Mouse (Mus musculus): ENCODE data around the gene Dnajc15. TPM values are rescaled to one million over a fixed set of nuclear protein-coding genes. Genes with fewer than 3 reads are reported as not detected.

Dnajc15 gene
- polyA plus RNA-seq (2015; fragmentation: Nextera tagmentation; extraction: Ambion mirVana): 74.1 and 86.3 TPM in 2 replicates

GRCm38 (mm10) chr14:77874304-77875241, at the start of gene Dnajc15:
Dnajc15 (minus strand) TSS chr14:77875125.
- H3K27me3 ChIP-seq (replicated peaks; ENCODE audit: control insufficient read depth, insufficient read depth, low read length): no peaks in the 10 kb centered on the region
- peak within 1 kb of the TSS; percentile 87 for H3K4me2 ChIP-seq (replicated peaks; ENCODE audit: low read depth)
- peak within 1 kb of the TSS; percentile 82 for H3K9ac ChIP-seq (ENCODE audit: low read depth, low read length)
- TF ChIP-seq CTCF (IDR thresholded peaks at IDR 0.05; ENCODE audit: low read depth): peak; percentile 48
- H3K9me3 ChIP-seq (ENCODE audit: control insufficient read depth): no peaks in the 10 kb centered on the region
- peak; percentile 97 for ATAC-seq
- no peaks in the 10 kb centered on the region for H3K4me1 ChIP-seq (replicated peaks; ENCODE audit: control insufficient read depth, insufficient read depth, low read length)
- no peaks in the 10 kb centered on the region for H3K36me3 ChIP-seq (ENCODE audit: control insufficient read depth, insufficient read depth)
- WGBS: under 1% methylated on average over 44 of the region's 44 CpGs
- H3K4me3 ChIP-seq (ENCODE audit: low read depth, low read length): peak within 1 kb of the TSS; percentile 90
- no peak within 1 kb of the TSS for H3K27ac ChIP-seq (ENCODE audit: low read depth, low read length)

DNA sequence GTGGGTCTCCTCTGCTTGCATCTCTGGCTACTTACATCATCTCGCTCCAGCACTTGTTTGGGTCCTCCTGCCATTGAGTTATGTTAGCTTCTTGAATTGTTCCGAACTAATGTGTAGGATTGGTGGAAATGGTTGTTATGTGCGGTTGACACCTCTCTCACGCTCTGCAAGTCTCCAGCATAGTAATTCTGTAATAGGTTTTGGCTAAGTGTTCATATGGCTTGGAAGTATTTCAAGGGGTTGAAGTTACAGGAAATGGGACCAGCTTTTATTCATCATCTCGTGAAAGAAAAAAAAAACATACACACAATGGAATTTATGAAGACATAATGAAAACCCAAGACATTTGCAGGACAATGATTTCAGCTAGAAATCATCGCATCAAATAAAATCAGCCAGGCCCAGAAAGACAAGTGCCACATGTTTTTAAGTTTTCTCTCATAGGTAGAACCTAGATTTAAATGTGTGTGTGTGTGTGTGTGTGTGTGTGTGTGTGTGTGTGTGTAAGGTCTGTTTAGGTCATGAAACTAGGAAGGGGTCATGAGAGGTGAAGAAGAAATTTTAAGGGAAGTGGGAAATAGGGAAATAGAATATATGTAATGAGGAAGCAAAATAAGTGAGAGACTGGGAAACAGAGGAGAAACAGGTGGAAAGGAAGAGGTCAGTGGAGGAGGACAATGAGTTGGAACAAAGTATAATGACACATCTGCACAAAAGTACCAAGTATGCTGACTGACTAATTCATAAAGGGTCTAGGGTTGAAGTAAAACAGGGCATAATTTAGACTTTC, 48.3 kb upstream of the Dnajc15 start:
- Histone ChIP-seq H3K4me3 (ENCODE audit: low read depth, low read length) (no peak overlapping the region), H3K27me3 (replicated peaks; ENCODE audit: control insufficient read depth, insufficient read depth, low read length) (no peaks in the 10 kb centered on the region), H3K27ac (ENCODE audit: low read depth, low read length) (no peak overlapping the region), H3K36me3 (ENCODE audit: control insufficient read depth, insufficient read depth) (no peaks in the 10 kb centered on the region), H3K9ac (ENCODE audit: low read depth, low read length) (no peak overlapping the region), H3K9me3 (ENCODE audit: control insufficient read depth) (no peaks in the 10 kb centered on the region), H3K4me1 (replicated peaks; ENCODE audit: control insufficient read depth, insufficient read depth, low read length) (no peaks in the 10 kb centered on the region), H3K4me2 (replicated peaks; ENCODE audit: low read depth) (no peak overlapping the region)
- ATAC-seq: no peak
- TF ChIP-seq CTCF (IDR thresholded peaks at IDR 0.05; ENCODE audit: low read depth): no peak
- WGBS: 64% methylated on average over 6 of the region's 6 CpGs

DNA sequence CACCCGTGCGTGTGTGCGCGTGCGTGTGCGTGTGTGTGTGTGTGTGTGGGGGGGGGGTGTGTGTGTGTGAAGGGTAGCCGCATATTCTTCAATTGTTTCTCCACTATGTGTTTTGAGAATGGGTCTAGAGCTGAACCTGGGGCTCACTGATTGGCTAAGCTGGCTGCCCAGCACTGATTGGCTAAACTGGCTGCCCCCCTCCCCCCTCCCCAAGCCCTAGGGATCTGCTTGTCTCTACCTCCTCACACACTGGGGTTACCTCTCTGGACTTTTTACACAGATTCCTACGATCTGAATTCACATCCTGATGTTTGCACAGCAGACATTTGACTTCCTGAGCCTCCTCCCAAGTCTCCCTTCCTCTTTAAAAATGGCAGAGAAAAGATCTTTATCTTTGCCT, 46.7 kb upstream of the Dnajc15 start:
- WGBS: 77% methylated on average over 8 of the region's 8 CpGs

DNA sequence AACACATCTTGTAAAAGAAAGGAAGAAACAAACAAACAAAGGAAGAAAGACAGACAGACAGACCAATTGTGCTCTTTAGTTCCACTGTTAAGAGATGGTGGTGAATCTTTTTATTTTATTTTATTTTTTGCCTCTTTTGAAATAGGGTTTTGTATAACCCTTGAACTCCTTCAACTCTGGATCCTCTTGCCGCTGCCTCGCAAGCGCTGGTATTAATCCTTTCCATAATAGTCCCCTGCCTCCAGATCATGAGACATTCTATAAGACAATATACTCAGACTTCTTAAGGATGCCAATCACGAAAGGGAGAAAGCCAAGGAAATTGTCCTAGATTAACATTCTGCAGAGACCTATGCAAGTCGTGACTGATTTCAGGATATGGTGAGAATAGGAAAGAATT, 40.9 kb upstream of the Dnajc15 start:
- H3K4me1 ChIP-seq (replicated peaks; ENCODE audit: control insufficient read depth, insufficient read depth, low read length): no peaks in the 10 kb centered on the region
- H3K36me3 ChIP-seq (ENCODE audit: control insufficient read depth, insufficient read depth): no peaks in the 10 kb centered on the region
- H3K9ac ChIP-seq (ENCODE audit: low read depth, low read length): no peak overlapping the region
- no peak overlapping the region for H3K27ac ChIP-seq (ENCODE audit: low read depth, low read length)
- ATAC-seq: no peak
- H3K4me3 ChIP-seq (ENCODE audit: low read depth, low read length): no peak overlapping the region
- WGBS: 90% methylated on average over 5 of the region's 5 CpGs
- H3K4me2 ChIP-seq (replicated peaks; ENCODE audit: low read depth): no peak overlapping the region
- no peaks in the 10 kb centered on the region for H3K27me3 ChIP-seq (replicated peaks; ENCODE audit: control insufficient read depth, insufficient read depth, low read length)
- H3K9me3 ChIP-seq (ENCODE audit: control insufficient read depth): no peaks in the 10 kb centered on the region
- TF ChIP-seq CTCF (IDR thresholded peaks at IDR 0.05; ENCODE audit: low read depth): no peak

More for the DNA sequence above, 46.7 kb upstream of the Dnajc15 start:
- no peaks in the 10 kb centered on the region for H3K36me3 ChIP-seq (ENCODE audit: control insufficient read depth, insufficient read depth)
- no peak overlapping the region for H3K4me3 ChIP-seq (ENCODE audit: low read depth, low read length)
- no peak overlapping the region for H3K4me2 ChIP-seq (replicated peaks; ENCODE audit: low read depth)
- H3K9ac ChIP-seq (ENCODE audit: low read depth, low read length): no peak overlapping the region
- ATAC-seq: no peak
- no peak overlapping the region for H3K27ac ChIP-seq (ENCODE audit: low read depth, low read length)
- TF ChIP-seq CTCF (IDR thresholded peaks at IDR 0.05; ENCODE audit: low read depth): no peak
- no peaks in the 10 kb centered on the region for H3K4me1 ChIP-seq (replicated peaks; ENCODE audit: control insufficient read depth, insufficient read depth, low read length)
- H3K27me3 ChIP-seq (replicated peaks; ENCODE audit: control insufficient read depth, insufficient read depth, low read length): no peaks in the 10 kb centered on the region
- H3K9me3 ChIP-seq (ENCODE audit: control insufficient read depth): no peaks in the 10 kb centered on the region

DNA sequence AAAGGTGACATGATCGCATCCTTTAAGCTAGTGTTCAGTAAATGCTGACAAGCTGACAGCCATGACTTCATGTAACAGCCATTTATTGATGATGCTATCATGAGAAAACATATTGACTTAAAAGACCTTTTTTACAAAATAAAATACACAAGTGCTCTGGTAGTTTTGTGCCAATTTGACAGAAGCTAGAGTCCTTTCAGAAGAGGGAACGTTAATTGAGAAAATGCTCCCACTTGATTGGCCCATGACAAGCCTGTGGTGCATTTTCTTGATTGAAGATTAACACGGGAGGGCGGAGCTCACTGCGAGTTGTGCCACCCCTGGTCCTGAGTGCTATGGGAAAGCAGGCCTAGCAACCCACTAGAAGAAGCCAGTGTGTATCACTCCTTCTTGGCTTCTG, 31.7 kb upstream of the Dnajc15 start:
- WGBS: 79% methylated on average over 5 of the region's 5 CpGs
- Histone ChIP-seq H3K9me3 (ENCODE audit: control insufficient read depth) (no peaks in the 10 kb centered on the region), H3K9ac (ENCODE audit: low read depth, low read length) (no peak overlapping the region), H3K4me3 (ENCODE audit: low read depth, low read length) (no peak overlapping the region), H3K4me2 (replicated peaks; ENCODE audit: low read depth) (no peak overlapping the region), H3K4me1 (replicated peaks; ENCODE audit: control insufficient read depth, insufficient read depth, low read length) (no peaks in the 10 kb centered on the region), H3K27me3 (replicated peaks; ENCODE audit: control insufficient read depth, insufficient read depth, low read length) (no peaks in the 10 kb centered on the region), H3K36me3 (ENCODE audit: control insufficient read depth, insufficient read depth) (no peaks in the 10 kb centered on the region), H3K27ac (ENCODE audit: low read depth, low read length) (no peak overlapping the region)
- ATAC-seq: no peak
- TF ChIP-seq CTCF (IDR thresholded peaks at IDR 0.05; ENCODE audit: low read depth): no peak

- no peak for TF ChIP-seq CTCF (IDR thresholded peaks at IDR 0.05; ENCODE audit: low read depth)
- Histone ChIP-seq H3K4me1 (replicated peaks; ENCODE audit: control insufficient read depth, insufficient read depth, low read length) (no peaks in the 10 kb centered on the region), H3K4me3 (ENCODE audit: low read depth, low read length) (0 out of 2 replicates have a peak overlapping the region, but pooled peaks have one; percentile 55), H3K4me2 (replicated peaks; ENCODE audit: low read depth) (peak overlapping the region; percentile 66), H3K36me3 (ENCODE audit: control insufficient read depth, insufficient read depth) (no peaks in the 10 kb centered on the region), H3K9me3 (ENCODE audit: control insufficient read depth) (no peaks in the 10 kb centered on the region), H3K27me3 (replicated peaks; ENCODE audit: control insufficient read depth, insufficient read depth, low read length) (no peaks in the 10 kb centered on the region), H3K9ac (ENCODE audit: low read depth, low read length) (no peak overlapping the region), H3K27ac (ENCODE audit: low read depth, low read length) (no peak overlapping the region)
- 49% methylated on average over 5 of the region's 5 CpGs for WGBS
- no peak for ATAC-seq
Measured at GRCm38 (mm10) chr14:77905466-77905865, 30.5 kb upstream of the Dnajc15 start.
